Mouse (Mus musculus) right cerebral cortex, adult 2 months (tissue): ENCODE results near the gene Dctn2.
A peak's percentile ranks its signal among the peaks of the same experiment; 100 is the strongest.

Experiments used
- DNase-seq, 2 experiments: peaks; one replicate each; pipeline ENCODE4 v3.0.0; 2021 to 2022; ENCODE audit warnings: low spot score in 2 of 2

Gene Dctn2

GRCm38 (mm10) chr10:127266112-127267091 is at the start of gene Dctn2:
Dctn2 (plus strand) TSS chr10:127266368.
- peak; percentile 95 for DNase-seq

- DNase-seq = no peak
These were observed 49.7 kb upstream of the Dctn2 start for GRCm38 (mm10) chr10:127216456-127216855.

GRCm38 (mm10) chr10:127217177-127217576 is 49.0 kb upstream of the Dctn2 start:
- no peak for DNase-seq

- no peak for DNase-seq
These were observed 47.8 kb upstream of the Dctn2 start for GRCm38 (mm10) chr10:127218339-127218738.

GRCm38 (mm10) chr10:127225213-127225612 is 41.0 kb upstream of the Dctn2 start:
- no peak for DNase-seq

GRCm38 (mm10) chr10:127225732-127226131 is 40.4 kb upstream of the Dctn2 start:
- peak; percentile 60 to 65 for DNase-seq

- peak in 1 of 2 experiments; percentile 24 for DNase-seq
These were observed 39.8 kb upstream of the Dctn2 start for GRCm38 (mm10) chr10:127226318-127226895.

- no peak for DNase-seq
These were observed 39.0 kb upstream of the Dctn2 start for GRCm38 (mm10) chr10:127227163-127227562.

GRCm38 (mm10) chr10:127228897-127229296 is 37.3 kb upstream of the Dctn2 start:
- peak; percentile 33 to 56 for DNase-seq

GRCm38 (mm10) chr10:127230693-127231092 is 35.5 kb upstream of the Dctn2 start:
- DNase-seq = no peak

- no peak for DNase-seq
These were observed 34.4 kb upstream of the Dctn2 start for GRCm38 (mm10) chr10:127231741-127232140.

GRCm38 (mm10) chr10:127233141-127233540 is 33.0 kb upstream of the Dctn2 start:
- no peak for DNase-seq

GRCm38 (mm10) chr10:127236541-127236940 is 29.6 kb upstream of the Dctn2 start:
- no peak for DNase-seq

GRCm38 (mm10) chr10:127238241-127238824 is 27.8 kb upstream of the Dctn2 start:
- DNase-seq = no peak

- no peak for DNase-seq
These were observed 15.4 kb upstream of the Dctn2 start for GRCm38 (mm10) chr10:127250810-127251209.

- no peak for DNase-seq
These were observed 10.4 kb upstream of the Dctn2 start for GRCm38 (mm10) chr10:127255625-127256345.

GRCm38 (mm10) chr10:127257790-127258189 is 8.4 kb upstream of the Dctn2 start:
- DNase-seq = no peak

GRCm38 (mm10) chr10:127258489-127258888 is 7.7 kb upstream of the Dctn2 start:
- no peak for DNase-seq

- no peak for DNase-seq
These were observed 4.2 kb upstream of the Dctn2 start for GRCm38 (mm10) chr10:127261706-127262547.

- DNase-seq = peak; percentile 73 to 77
These were observed 3.4 kb upstream of the Dctn2 start, which contains the start of gene Kif5a for GRCm38 (mm10) chr10:127262548-127263398. Kif5a (minus strand) TSS chr10:127263348.
